Mouse (Mus musculus): ENCODE measurements around the gene Toe1.

GRCm38 (mm10) chr4:116794273-116794672, 13.2 kb downstream of the Toe1 start:
- TF ChIP-seq CTCF (IDR thresholded peaks at IDR 0.05; ENCODE audit: low read depth, low read length) (no peak), POLR2A (IDR thresholded peaks at IDR 0.05; ENCODE audit: borderline replicate concordance, low read depth, low read length) (no peak)
